Mouse (Mus musculus) cortical plate, adult 2 months (tissue): Measurements from ENCODE around the gene 1700001C19Rik.

Experiments
- CTCF ChIP-seq: fragments of 200-500 bp; IDR thresholded peaks from 2 replicates; pipeline ENCODE4 v1.5.1; 2011; ENCODE audit warnings: mild to moderate bottlenecking, control low read depth, low read length; ENCODE audit not compliant: insufficient read depth; ENCODE audit errors: extremely low read depth
- POLR2A ChIP-seq: fragments of 200-500 bp; IDR thresholded peaks from 2 replicates; pipeline ENCODE4 v1.6.1; 2011; ENCODE audit warnings: mild to moderate bottlenecking, low read length, control low read depth; ENCODE audit not compliant: insufficient read depth; ENCODE audit errors: extremely low read depth

DNA sequence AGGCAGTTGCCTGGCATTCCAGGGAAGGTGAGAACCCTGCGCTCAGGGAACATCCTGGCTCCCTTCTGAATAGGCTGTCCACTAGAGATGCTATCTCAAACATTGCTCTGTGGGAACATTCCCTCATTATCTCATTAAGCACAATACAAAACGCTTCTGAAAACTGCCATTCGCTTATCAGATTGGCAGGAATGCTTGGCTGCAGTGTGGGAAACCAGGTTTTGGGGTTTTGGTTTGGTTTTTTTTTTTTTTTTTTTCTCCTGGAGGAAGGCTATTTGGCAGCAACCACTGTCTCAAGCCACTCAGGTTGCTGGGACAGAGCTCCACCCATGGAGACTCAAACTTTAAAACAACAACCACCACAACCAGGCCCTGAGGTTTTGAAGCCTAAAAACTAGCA, 42.7 kb upstream of the 1700001C19Rik start:
- no peak for TF ChIP-seq CTCF
- no peak for TF ChIP-seq POLR2A
